Mouse (Mus musculus) C2C12 (cell line): ENCODE results near the gene Efcab6. TPM values are rescaled to one million over a fixed set of nuclear protein-coding genes. Genes with fewer than 3 reads are reported as not detected.

ENCODE experiments used
- H3K27me3 ChIP-seq: one replicate; pipeline ENCODE4 v1.6.1; 2011; ENCODE audit not compliant: control insufficient read depth, insufficient read depth, insufficient read length
- H3K36me3 ChIP-seq: one replicate; pipeline ENCODE4 v1.6.1; 2011; ENCODE audit not compliant: control insufficient read depth, insufficient read depth
- H3K4me3 ChIP-seq: one replicate; pipeline ENCODE4 v1.5.1; 2011; ENCODE audit warnings: mild to moderate bottlenecking, control low read depth; ENCODE audit not compliant: poor library complexity, insufficient read depth, severe bottlenecking
- H3K79me2 ChIP-seq: one replicate; pipeline ENCODE4 v1.6.1; 2011; ENCODE audit not compliant: control insufficient read depth, insufficient read depth
- H3K79me3 ChIP-seq: one replicate; pipeline ENCODE4 v1.6.1; 2011; ENCODE audit warnings: low read depth, control low read depth
- H3ac ChIP-seq: one replicate; pipeline ENCODE3; 2011; ENCODE audit warnings: low read depth; ENCODE audit not compliant: control insufficient read depth, insufficient read length
- CEBPB ChIP-seq: IDR thresholded peaks from one replicate; pipeline ENCODE4 v1.6.1; 2011; ENCODE audit warnings: low read depth, mild to moderate bottlenecking, control low read depth, moderate library complexity
- CTCF ChIP-seq: IDR thresholded peaks from one replicate; pipeline ENCODE4 v1.5.1; 2011; ENCODE audit not compliant: control insufficient read depth, insufficient read depth, insufficient read length
- FOSL1 ChIP-seq: IDR thresholded peaks from one replicate; pipeline ENCODE4 v1.8.0; 2011; ENCODE audit warnings: mild to moderate bottlenecking, low read length; ENCODE audit not compliant: poor library complexity, insufficient read depth, severe bottlenecking
- MAX ChIP-seq: IDR thresholded peaks from one replicate; pipeline ENCODE4 v1.6.1; 2011; ENCODE audit warnings: mild to moderate bottlenecking, control low read depth
- MYOD1 ChIP-seq: IDR thresholded peaks from one replicate; pipeline ENCODE4 v1.6.1; 2011; ENCODE audit warnings: low read depth; ENCODE audit not compliant: control insufficient read depth, insufficient read length
- MYOG ChIP-seq: IDR thresholded peaks from one replicate; pipeline ENCODE4 v1.6.1; 2011; ENCODE audit not compliant: control insufficient read depth, insufficient read length; ENCODE audit errors: extremely low read depth
- USF1 ChIP-seq: IDR thresholded peaks from one replicate; pipeline ENCODE4 v1.6.1; 2011; ENCODE audit warnings: low read depth, mild to moderate bottlenecking, control low read depth, moderate library complexity
- polyA plus RNA-seq: library from polyadenylated mRNA; unstranded; fragments of >200 nt; fragmentation: generic; extraction: Trizol; gene quantifications from one replicate; pipeline ENCODE4 v1.2.1, GENCODE M21; 2012; ENCODE audit warnings: missing spikeins

The Efcab6 gene
- polyA plus RNA-seq, 1 experiment: not detected

GRCm38 (mm10) chr15:83884291-83884690 lies 180.9 kb downstream of the Efcab6 start:
- Histone ChIP-seq H3K36me3 (no peaks in the 10 kb centered on the region), H3K4me3 (no peak overlapping the region), H3K27me3 (peaks cover 12% of the 10 kb centered on the region), H3ac (no peak overlapping the region), H3K79me3 (no peaks in the 10 kb centered on the region), H3K79me2 (no peaks in the 10 kb centered on the region)
- TF ChIP-seq CTCF (no peak), MYOD1 (no peak), MYOG (no peak)

GRCm38 (mm10) chr15:83883821-83884220 lies 181.4 kb downstream of the Efcab6 start:
- Histone ChIP-seq H3K4me3 (no peak overlapping the region), H3ac (no peak overlapping the region), H3K79me2 (no peaks in the 10 kb centered on the region), H3K36me3 (no peaks in the 10 kb centered on the region), H3K27me3 (peaks cover 12% of the 10 kb centered on the region), H3K79me3 (no peaks in the 10 kb centered on the region)
- TF ChIP-seq CEBPB (no peak), MYOD1 (no peak), MAX (no peak), MYOG (no peak), CTCF (no peak)

- Histone ChIP-seq H3K79me3 (no peaks in the 10 kb centered on the region), H3K36me3 (no peaks in the 10 kb centered on the region), H3ac (no peak overlapping the region), H3K79me2 (no peaks in the 10 kb centered on the region), H3K4me3 (no peak overlapping the region), H3K27me3 (peaks cover 15% of the 10 kb centered on the region)
- TF ChIP-seq FOSL1 (no peak), CTCF (no peak), CEBPB (no peak), USF1 (no peak), MYOG (no peak), MYOD1 (no peak), MAX (no peak)
Observed at GRCm38 (mm10) chr15:83879845-83880244, 185.3 kb downstream of the Efcab6 start.

- Histone ChIP-seq H3K36me3 (no peaks in the 10 kb centered on the region), H3K79me2 (no peaks in the 10 kb centered on the region)
- TF ChIP-seq MYOG (no peak), MAX (no peak), FOSL1 (no peak), CEBPB (no peak), USF1 (no peak), MYOD1 (no peak), CTCF (no peak)
Observed at GRCm38 (mm10) chr15:83877898-83878297, 187.3 kb downstream of the Efcab6 start.

GRCm38 (mm10) chr15:83877155-83877866 lies 187.9 kb downstream of the Efcab6 start:
- no peak for TF ChIP-seq CTCF
- no peak for TF ChIP-seq CEBPB
- TF ChIP-seq USF1: no peak
- TF ChIP-seq MYOD1: no peak
- TF ChIP-seq MYOG: no peak
- no peak for TF ChIP-seq MAX
- TF ChIP-seq FOSL1: no peak
- no peaks in the 10 kb centered on the region for H3K36me3 ChIP-seq
- H3K27me3 ChIP-seq: peaks cover 11% of the 10 kb centered on the region
- H3ac ChIP-seq: no peak overlapping the region
- H3K4me3 ChIP-seq: no peak overlapping the region
- H3K79me3 ChIP-seq: no peaks in the 10 kb centered on the region
- no peaks in the 10 kb centered on the region for H3K79me2 ChIP-seq

More at GRCm38 (mm10) chr15:83877898-83878297, 187.3 kb downstream of the Efcab6 start:
- H3ac ChIP-seq: no peak overlapping the region
- no peaks in the 10 kb centered on the region for H3K79me3 ChIP-seq
- H3K27me3 ChIP-seq: peaks cover 17% of the 10 kb centered on the region
- H3K4me3 ChIP-seq: no peak overlapping the region

- H3K27me3 ChIP-seq: peaks cover 14% of the 10 kb centered on the region
- no peaks in the 10 kb centered on the region for H3K79me3 ChIP-seq
- H3K36me3 ChIP-seq: no peaks in the 10 kb centered on the region
- TF ChIP-seq MYOD1 (no peak), MAX (no peak), FOSL1 (no peak), USF1 (no peak), CTCF (no peak)
- no peak overlapping the region for H3ac ChIP-seq
- no peaks in the 10 kb centered on the region for H3K79me2 ChIP-seq
- H3K4me3 ChIP-seq: no peak overlapping the region
Observed at GRCm38 (mm10) chr15:83870936-83871335, 194.2 kb downstream of the Efcab6 start.
